Mouse (Mus musculus) testis, adult 2 months (tissue): ENCODE results near the gene Phf3.

Experiments
- CTCF ChIP-seq: fragments of 200-500 bp; IDR thresholded peaks from 2 replicates; pipeline ENCODE4 v1.5.1; 2012; ENCODE audit warnings: low read depth, mild to moderate bottlenecking, inconsistent platforms, low read length, moderate library complexity; ENCODE audit not compliant: control insufficient read depth, insufficient read depth, insufficient replicate concordance
- POLR2A ChIP-seq: fragments of 200-500 bp; IDR thresholded peaks from 2 replicates; pipeline ENCODE4 v1.6.1; 2012; ENCODE audit warnings: low read depth, mild to moderate bottlenecking, inconsistent platforms, low read length, moderate library complexity; ENCODE audit not compliant: control insufficient read depth

DNA sequence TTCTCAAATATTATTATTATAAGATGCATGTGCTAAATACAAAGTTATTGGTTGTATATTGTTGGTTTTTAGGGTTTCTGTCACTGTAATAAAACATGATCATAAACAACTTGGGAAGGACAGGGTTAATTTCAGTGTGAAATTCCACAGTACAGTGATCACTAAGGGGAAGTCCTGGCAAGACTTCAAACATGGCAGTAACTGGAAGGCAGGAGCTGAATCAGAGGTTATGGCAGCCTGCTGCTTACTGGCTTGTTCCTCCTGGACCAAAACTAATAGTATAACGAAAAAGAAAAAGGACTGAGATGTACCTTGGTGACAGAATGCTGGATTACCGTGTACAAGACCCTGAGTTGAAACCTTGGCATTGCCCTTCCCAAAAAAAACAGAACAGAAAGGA, 84.7 kb downstream of the Phf3 start:
- TF ChIP-seq CTCF (no peak), POLR2A (no peak)
